Mouse (Mus musculus) lung, postnatal 36 days (tissue): ENCODE data around the gene Plxna2.

Experiments
- DNase-seq: peaks from one replicate; pipeline ENCODE4 v3.0.0; 2022; ENCODE audit warnings: mixed read lengths

The Plxna2 gene

GRCm38 (mm10) chr1:194623641-194624040 is 5.6 kb downstream of the Plxna2 start:
- DNase-seq = no peak

DNA sequence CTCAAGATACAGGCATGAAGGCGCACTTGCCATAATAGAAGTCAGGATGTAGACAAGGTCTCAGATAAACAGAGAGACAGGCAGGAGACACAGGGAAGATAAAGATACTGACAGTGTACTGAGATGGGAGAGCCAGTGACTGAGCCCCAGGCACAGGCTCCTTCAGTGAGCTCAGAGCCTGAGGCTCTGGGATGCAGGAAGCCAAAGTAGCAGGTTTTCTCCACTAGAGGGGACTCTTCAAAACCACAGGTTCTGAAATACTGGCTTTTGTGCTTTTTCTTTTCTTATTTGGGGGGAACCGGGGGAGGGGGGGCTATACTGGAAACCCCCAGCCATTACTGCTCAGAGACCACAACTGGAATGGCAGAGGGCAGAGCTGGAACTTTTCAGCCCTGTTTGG is 6.4 kb downstream of the Plxna2 start:
- DNase-seq = peak; percentile 61

DNA sequence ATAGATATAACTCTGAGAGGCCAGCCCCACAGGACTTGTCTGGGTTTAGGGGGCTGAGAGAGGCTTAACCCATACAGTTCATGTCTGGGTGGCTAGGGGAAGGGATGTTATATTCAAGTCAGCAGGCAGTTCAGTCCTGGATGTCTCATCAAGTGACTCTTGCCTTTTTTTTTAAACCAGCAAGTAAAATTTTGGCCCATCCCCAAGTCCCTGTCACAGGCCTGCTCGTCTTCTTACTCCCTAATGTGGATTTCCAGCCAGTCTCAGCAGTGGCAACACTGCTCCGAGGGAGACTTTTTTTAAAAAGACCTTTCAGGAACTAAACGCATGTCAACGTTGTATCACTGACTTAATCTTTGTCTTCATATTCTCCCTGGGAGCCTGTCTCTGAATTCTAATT is 7.0 kb downstream of the Plxna2 start:
- no peak for DNase-seq

- DNase-seq = peak; percentile 49
Measured at GRCm38 (mm10) chr1:194626109-194626508, 8.1 kb downstream of the Plxna2 start.

- DNase-seq = no peak
Measured at GRCm38 (mm10) chr1:194627286-194627685, 9.3 kb downstream of the Plxna2 start.

DNA sequence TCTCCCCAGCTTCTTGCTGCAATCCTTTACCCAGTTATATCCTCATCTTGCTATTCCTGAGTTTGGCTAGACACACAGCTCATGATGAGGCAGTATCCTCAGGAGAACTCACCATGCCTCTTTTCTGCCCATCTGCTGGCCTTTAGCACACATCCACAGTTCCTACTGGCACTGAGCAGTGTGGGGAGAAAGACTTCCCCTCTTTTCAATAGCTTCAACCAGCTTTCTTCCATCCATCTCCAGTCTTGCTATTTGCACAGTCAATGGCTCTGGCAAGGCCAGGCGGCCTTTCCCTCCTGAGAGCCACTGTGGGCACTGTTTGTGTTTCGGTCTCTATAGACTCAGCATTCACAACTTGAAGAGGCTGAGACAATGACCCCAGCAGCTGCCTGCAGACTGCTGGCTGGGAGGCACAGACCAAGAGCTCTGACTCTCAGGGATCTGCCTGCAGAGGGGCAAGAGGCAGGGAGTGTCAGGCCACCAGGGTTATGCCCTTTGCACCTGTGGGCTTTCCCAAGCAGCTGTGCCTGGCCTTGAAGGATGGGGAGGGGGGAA is 11.2 kb downstream of the Plxna2 start:
- DNase-seq = peak; percentile 43

DNA sequence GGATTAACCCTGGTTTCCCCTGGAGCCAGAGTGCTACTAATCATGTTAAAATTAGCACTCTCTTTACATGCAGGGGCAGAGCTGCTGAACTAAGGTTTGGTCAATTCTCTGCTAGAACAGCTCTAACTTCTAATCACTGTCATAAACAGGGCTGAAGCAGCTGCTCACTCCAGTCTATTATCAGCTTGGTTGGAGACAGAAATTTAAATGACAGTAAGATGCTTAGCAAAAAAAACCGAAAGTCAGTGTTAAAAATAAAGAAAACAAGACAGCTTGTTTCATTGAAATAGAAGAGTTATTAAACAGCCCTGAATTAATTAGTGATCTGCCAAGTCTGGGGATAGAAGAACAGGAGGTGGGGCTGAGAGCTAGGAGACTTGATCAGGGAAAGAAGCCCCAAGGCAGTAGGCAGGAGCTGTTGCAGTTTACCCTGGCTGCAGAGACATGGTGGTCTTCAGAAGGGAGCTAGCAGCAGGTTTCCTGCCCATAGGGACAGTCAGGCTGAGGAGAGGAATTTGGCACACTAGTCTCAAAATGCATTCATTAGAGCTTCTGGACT is 12.6 kb downstream of the Plxna2 start:
- no peak for DNase-seq

DNA sequence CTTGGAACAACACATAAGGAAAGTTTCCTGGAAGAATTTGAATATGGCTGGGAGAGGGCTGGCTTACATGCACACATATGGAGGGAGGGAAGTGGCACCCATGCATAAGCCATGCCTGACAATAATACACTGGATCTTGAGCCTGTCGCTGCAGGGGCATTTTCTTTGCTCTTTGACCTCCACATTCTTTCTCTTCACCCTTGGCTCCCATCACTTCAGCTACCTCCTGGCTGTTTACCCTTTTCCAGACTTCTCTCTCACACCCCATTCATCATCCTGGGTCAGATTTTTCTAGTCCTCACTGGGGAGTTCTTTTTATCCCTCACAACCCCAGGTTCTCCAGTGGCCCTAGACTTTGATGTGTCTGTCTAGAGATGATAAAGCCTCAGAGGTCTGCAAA is 13.6 kb downstream of the Plxna2 start:
- DNase-seq = no peak

- DNase-seq = no peak
Measured at GRCm38 (mm10) chr1:194632029-194632428, 14.0 kb downstream of the Plxna2 start.

DNA sequence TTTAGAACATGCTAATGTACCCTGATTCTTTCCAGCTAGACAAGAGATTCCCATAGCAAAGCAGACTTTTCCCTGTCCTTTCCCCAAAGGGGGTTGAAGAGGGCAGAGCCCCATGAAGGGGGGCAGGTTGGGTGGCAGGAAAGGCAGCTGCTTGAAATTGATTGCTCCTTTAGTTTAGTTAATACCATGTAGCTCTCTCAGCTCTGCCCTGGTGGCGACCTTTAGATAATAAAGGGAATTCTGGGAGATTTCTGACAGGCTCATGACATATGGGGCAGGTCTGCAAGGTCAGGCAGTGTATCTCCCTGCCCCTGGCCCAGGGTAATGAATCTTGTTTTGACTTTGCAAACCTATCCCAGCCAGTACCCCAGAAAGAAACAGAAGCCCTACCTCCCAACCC is 17.4 kb downstream of the Plxna2 start:
- no peak for DNase-seq

GRCm38 (mm10) chr1:194635942-194636341 is 17.9 kb downstream of the Plxna2 start:
- no peak for DNase-seq

DNA sequence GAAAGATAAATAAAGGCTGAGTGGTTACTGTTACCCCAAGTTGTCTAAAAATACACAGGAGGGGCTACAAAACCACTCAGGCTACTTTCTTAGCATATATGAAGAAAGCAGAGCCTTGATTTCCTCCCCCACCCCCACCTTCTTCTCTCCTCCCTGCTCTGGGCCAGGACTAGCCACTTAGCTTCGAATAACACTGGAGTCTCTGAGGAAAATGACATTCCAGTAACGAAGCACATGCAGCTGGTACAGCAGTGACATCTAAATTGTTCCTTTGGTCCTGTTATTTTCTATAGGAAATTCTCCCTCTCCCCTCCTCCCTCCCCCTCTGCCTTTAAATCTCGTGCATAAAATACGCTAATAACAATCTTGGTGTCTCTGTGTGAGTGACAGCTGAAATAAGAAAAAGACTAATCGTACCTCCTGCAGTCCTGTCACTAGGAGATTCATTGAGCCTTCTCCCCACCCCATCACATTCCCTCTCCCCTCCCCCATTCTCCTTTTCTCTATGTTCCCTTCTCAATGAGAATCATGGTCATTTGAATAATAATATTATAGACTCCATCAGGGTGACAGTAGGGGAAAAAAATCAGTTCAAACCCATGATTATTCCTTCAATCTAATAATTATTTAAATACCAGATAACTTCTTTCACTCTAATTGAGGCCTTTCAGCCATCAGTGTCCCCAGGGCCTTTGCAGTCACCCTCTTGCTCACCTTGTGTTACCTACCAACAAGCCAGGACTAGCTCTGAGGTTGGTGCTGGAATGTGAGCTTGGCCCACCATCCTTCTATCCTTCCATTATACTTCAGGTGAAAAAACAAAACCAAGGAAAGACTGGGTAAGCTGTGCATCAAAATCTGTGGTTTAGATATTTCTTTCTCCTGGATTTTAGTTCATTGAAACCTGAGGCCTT is 19.6 kb downstream of the Plxna2 start:
- DNase-seq = no peak

- DNase-seq = peak; percentile 51
Measured at GRCm38 (mm10) chr1:194641601-194642301, 23.7 kb downstream of the Plxna2 start.

GRCm38 (mm10) chr1:194642302-194642787 is 24.3 kb downstream of the Plxna2 start:
- DNase-seq = peak; percentile 64

DNA sequence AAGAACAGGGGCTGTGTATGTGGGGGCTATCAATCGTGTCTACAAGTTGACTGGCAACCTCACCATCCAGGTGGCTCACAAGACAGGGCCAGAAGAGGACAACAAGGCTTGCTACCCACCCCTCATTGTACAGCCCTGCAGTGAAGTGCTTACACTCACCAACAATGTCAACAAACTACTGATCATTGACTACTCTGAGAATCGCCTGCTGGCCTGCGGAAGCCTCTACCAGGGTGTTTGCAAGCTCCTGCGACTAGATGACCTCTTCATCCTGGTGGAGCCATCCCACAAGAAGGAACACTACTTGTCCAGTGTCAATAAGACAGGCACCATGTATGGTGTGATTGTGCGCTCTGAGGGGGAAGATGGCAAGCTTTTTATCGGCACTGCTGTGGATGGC is 25.9 kb downstream of the Plxna2 start:
- DNase-seq = no peak

DNA sequence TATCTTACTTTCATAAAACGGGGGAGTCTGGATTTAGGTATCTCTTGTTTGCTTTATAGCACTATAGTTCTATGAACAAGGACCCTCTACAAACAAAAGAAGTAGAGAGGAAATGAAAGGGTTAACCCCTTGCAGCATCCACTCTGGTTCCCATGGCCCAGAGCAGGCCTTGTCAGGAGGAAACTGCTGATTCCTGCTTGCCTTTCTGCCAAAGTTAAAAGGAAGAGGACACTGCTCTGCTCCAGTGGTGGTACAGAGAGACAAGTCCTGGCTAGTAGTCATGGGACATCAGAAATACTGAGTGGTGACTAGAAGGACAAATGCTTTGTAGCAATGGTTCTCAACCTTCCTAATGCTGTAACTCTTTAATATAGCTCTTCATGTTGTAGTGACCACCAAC is 27.9 kb downstream of the Plxna2 start:
- no peak for DNase-seq

GRCm38 (mm10) chr1:194650076-194650475 is 32.1 kb downstream of the Plxna2 start:
- peak; percentile 37 for DNase-seq

DNA sequence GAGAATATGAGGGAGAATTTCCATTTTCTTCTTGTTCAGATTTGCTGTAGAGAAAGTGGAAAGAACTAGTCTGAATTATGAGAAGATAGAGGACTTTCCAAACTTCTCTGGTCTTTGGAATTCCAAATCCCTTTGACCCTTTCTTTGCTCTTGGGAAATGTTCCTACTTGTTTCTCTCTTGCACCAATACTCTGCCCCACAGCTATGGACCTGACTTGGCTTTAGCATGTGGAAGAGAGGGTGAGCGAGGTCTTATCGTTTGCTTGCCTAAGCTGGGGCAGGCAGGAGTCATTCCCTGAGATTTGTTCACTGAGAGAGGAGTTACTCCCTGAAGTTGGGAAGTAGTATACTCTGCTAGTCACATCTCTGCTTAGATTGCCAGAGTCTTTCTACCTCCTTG is 32.5 kb downstream of the Plxna2 start:
- no peak for DNase-seq

DNA sequence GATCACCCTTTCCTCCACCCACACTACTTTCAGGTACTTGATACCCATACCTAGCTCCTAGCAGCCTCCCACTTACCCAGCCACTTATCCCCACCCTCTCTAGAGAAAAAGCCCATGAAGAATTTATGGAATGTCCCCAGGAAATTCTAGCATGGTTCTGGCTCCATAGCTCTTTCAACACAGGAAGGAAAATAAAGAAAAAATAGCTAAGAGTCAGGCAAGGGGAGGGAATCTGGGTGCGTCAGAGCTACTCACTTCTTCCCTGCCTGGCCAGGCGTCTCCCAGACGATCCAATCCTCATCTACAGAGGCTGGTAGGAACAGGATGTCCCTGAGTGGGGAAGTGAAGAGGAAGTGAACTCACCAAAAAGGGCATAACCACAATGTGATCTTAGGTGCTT is 34.0 kb downstream of the Plxna2 start:
- peak; percentile 91 for DNase-seq

DNA sequence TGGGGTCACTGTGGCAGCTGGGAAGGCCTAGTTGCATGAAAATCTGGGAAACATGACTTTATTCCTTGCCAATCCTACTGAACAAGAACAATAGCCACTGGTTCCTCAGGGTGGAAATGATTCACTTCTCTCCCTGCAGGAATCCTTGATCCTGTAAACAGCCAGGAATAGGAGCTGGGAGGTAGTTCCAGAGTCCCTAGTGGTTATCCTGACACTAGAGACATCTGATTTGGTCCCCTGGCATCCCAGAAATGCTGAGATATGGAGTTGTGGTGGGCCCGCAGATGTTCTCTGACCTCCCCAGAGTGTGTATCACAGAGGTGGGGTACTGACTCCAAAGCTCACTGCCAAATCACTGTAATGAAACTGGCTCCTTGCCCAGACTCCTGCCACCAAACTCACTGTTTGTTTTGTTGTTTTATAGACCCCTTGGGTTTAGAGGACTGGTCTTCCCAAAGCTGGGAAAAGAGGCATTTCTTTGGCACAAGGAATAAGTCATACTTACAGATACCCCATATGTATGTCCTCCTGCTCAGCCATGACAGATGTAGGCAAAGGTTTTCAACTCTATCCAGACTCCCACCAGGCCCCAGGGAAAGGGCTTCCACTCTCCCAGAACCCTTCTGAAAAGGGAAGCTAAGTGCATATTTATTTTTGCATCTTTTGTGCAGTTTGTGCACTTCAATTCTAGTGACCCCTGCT is 40.6 kb downstream of the Plxna2 start:
- peak; percentile 30 for DNase-seq

DNA sequence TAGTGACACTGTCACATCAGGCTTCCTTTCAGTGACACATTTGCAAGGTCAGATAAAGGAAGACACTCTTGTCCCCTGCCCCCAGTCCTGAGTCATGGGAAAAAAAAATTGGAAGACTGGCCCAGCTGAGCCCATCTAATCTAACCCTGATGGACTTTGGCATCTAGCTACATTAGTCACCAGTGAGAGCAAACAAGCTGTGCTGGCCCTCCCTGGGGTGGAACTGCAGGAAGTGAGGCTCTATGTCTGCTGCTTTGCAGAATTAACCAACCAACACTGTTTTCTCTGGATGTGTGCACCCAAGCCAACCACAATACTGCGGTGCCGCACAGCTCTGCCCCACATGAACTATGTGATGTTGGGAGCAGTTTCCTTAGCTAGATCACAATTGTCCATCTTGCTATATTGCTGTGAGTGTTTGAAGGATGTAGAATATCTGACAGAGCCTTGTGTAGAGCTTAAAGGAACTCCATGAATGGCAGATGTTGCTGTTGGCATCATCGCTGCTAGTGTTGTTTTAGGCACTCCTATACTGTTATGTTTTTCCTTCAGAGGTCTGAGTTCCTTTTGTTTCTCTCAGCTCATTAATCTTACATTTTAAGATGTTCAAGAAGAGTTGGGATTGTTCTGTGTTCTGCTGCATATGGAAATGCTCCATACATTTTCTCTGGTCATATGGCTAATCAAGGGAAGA is 42.6 kb downstream of the Plxna2 start:
- DNase-seq = peak; percentile 50

DNA sequence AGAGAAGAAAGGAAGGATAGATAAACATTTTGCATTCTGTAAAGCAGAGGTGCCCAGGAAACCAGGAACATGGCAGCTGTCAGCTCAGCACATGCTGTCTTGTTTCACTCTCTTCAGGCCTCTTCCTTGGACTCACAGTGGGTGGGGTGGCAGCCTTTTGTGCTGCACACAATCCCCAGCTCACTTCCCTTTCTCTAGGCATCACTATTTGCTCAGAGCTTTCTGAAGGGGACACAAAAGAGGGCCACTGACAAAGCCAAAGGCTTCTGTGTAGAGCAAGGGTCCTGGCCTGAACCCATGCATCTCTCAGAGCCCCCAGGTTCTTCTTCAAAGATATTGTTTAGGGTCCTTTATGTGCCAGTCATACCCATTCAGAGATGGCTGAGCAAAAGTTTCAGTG is 45.0 kb downstream of the Plxna2 start:
- no peak for DNase-seq
